Mouse (Mus musculus): ENCODE results near the gene Vipr2. TPM values are rescaled to one million over a fixed set of nuclear protein-coding genes. Genes with fewer than 3 reads are reported as not detected.

Vipr2 gene
- polyA plus RNA-seq, 1 experiment from 2014 or later = 5.5 TPM

GRCm38 (mm10) chr12:116071023-116071422 is 6.5 kb upstream of the Vipr2 start:
- H3K27me3 ChIP-seq (ENCODE audit: insufficient read depth, low read length) = no peaks in the 10 kb centered on the region; the same call in 1 of the 2 replicates
- no peaks in the 10 kb centered on the region for H3K9me3 ChIP-seq (ENCODE audit: low read depth, low read length)
- no peak overlapping the region for H3K27ac ChIP-seq (ENCODE audit: low read depth)
- H3K4me2 ChIP-seq = no peak overlapping the region
- peak; percentile 92 for ATAC-seq (ENCODE audit: insufficient read depth)
- H3K9ac ChIP-seq = no peak overlapping the region
- no peaks in the 10 kb centered on the region for H3K4me1 ChIP-seq (ENCODE audit: insufficient read depth)
- H3K36me3 ChIP-seq (ENCODE audit: insufficient read depth) = no peaks in the 10 kb centered on the region
- no peak overlapping the region for H3K4me3 ChIP-seq (ENCODE audit: low read depth, low read length)
- TF ChIP-seq CTCF (IDR thresholded peaks at IDR 0.05; ENCODE audit: low read depth) = peak; percentile 77
- DNase-seq = peak; percentile 78
- 25% methylated on average over 3 of the region's 3 CpGs for WGBS

GRCm38 (mm10) chr12:116077855-116078366 is 385 bp downstream of the Vipr2 start:
- peak overlapping the region; percentile 90 for H3K4me2 ChIP-seq
- peak overlapping the region; percentile 67 for H3K9ac ChIP-seq
- no peaks in the 10 kb centered on the region for H3K36me3 ChIP-seq (ENCODE audit: insufficient read depth)
- H3K4me1 ChIP-seq (ENCODE audit: insufficient read depth) = no peaks in the 10 kb centered on the region
- H3K4me3 ChIP-seq (ENCODE audit: low read depth, low read length) = peak overlapping the region; percentile 57
- H3K27me3 ChIP-seq (ENCODE audit: insufficient read depth, low read length) = peaks cover 6% of the 10 kb centered on the region
- WGBS = 0% methylated on average over 24 of the region's 24 CpGs
- no peak for TF ChIP-seq CTCF (IDR thresholded peaks at IDR 0.05; ENCODE audit: low read depth)
- H3K27ac ChIP-seq (ENCODE audit: low read depth) = no peak overlapping the region
- DNase-seq (no peak), ATAC-seq (ENCODE audit: insufficient read depth) (peak; percentile 84)
- H3K9me3 ChIP-seq (ENCODE audit: low read depth, low read length) = no peaks in the 10 kb centered on the region

GRCm38 (mm10) chr12:116083125-116083524 is 5.6 kb downstream of the Vipr2 start:
- no peaks in the 10 kb centered on the region for H3K4me1 ChIP-seq (ENCODE audit: insufficient read depth)
- no peaks in the 10 kb centered on the region for H3K36me3 ChIP-seq (ENCODE audit: insufficient read depth)
- ATAC-seq (ENCODE audit: insufficient read depth) = no peak
- H3K4me3 ChIP-seq (ENCODE audit: low read depth, low read length) = no peak overlapping the region
- H3K4me2 ChIP-seq = no peak overlapping the region
- no peak for TF ChIP-seq CTCF (IDR thresholded peaks at IDR 0.05; ENCODE audit: low read depth)
- WGBS = 74% methylated on average over 6 of the region's 6 CpGs
- no peak for DNase-seq
- H3K9ac ChIP-seq = no peak overlapping the region
- no peak overlapping the region for H3K27ac ChIP-seq (ENCODE audit: low read depth)
- no peaks in the 10 kb centered on the region; the same call in 1 of the 2 replicates for H3K27me3 ChIP-seq (ENCODE audit: insufficient read depth, low read length)
- no peaks in the 10 kb centered on the region for H3K9me3 ChIP-seq (ENCODE audit: low read depth, low read length)

GRCm38 (mm10) chr12:116084294-116084693 is 6.8 kb downstream of the Vipr2 start:
- no peaks in the 10 kb centered on the region for H3K4me1 ChIP-seq (ENCODE audit: insufficient read depth)
- WGBS = 60% methylated on average over 2 of the region's 2 CpGs
- H3K4me2 ChIP-seq = no peak overlapping the region
- no peak overlapping the region for H3K27ac ChIP-seq (ENCODE audit: low read depth)
- no peaks in the 10 kb centered on the region for H3K36me3 ChIP-seq (ENCODE audit: insufficient read depth)
- no peaks in the 10 kb centered on the region for H3K9me3 ChIP-seq (ENCODE audit: low read depth, low read length)
- no peak for TF ChIP-seq CTCF (IDR thresholded peaks at IDR 0.05; ENCODE audit: low read depth)
- H3K4me3 ChIP-seq (ENCODE audit: low read depth, low read length) = no peak overlapping the region
- DNase-seq (no peak), ATAC-seq (ENCODE audit: insufficient read depth) (no peak)
- no peak overlapping the region for H3K9ac ChIP-seq
- H3K27me3 ChIP-seq (ENCODE audit: insufficient read depth, low read length) = no peaks in the 10 kb centered on the region

GRCm38 (mm10) chr12:116086951-116087600 is 9.6 kb downstream of the Vipr2 start:
- Histone ChIP-seq H3K27me3 (ENCODE audit: insufficient read depth, low read length) (no peaks in the 10 kb centered on the region), H3K27ac (ENCODE audit: low read depth) (no peak overlapping the region), H3K4me3 (ENCODE audit: low read depth, low read length) (no peak overlapping the region), H3K9ac (no peak overlapping the region), H3K36me3 (ENCODE audit: insufficient read depth) (no peaks in the 10 kb centered on the region), H3K4me2 (no peak overlapping the region), H3K4me1 (ENCODE audit: insufficient read depth) (no peaks in the 10 kb centered on the region), H3K9me3 (ENCODE audit: low read depth, low read length) (no peaks in the 10 kb centered on the region)
- TF ChIP-seq CTCF (IDR thresholded peaks at IDR 0.05; ENCODE audit: low read depth) = no peak
- ATAC-seq (ENCODE audit: insufficient read depth) (no peak), DNase-seq (no peak)
- 83% methylated on average over 5 of the region's 5 CpGs for WGBS

- Histone ChIP-seq H3K27ac (ENCODE audit: low read depth) (no peak overlapping the region), H3K4me3 (ENCODE audit: low read depth, low read length) (no peak overlapping the region), H3K9ac (no peak overlapping the region), H3K4me2 (no peak overlapping the region), H3K36me3 (ENCODE audit: insufficient read depth) (no peaks in the 10 kb centered on the region), H3K9me3 (ENCODE audit: low read depth, low read length) (no peaks in the 10 kb centered on the region), H3K27me3 (ENCODE audit: insufficient read depth, low read length) (no peaks in the 10 kb centered on the region), H3K4me1 (ENCODE audit: insufficient read depth) (no peaks in the 10 kb centered on the region)
- no peak for TF ChIP-seq CTCF (IDR thresholded peaks at IDR 0.05; ENCODE audit: low read depth)
- 84% methylated on average over 3 of the region's 3 CpGs for WGBS
- no peak for DNase-seq
- no peak for ATAC-seq (ENCODE audit: insufficient read depth)
Measured at GRCm38 (mm10) chr12:116089836-116090235, 12.3 kb downstream of the Vipr2 start.

GRCm38 (mm10) chr12:116094765-116095555 is 17.4 kb downstream of the Vipr2 start:
- Histone ChIP-seq H3K4me2 (no peak overlapping the region), H3K36me3 (ENCODE audit: insufficient read depth) (no peaks in the 10 kb centered on the region), H3K27me3 (ENCODE audit: insufficient read depth, low read length) (no peaks in the 10 kb centered on the region), H3K4me3 (ENCODE audit: low read depth, low read length) (no peak overlapping the region), H3K9me3 (ENCODE audit: low read depth, low read length) (no peaks in the 10 kb centered on the region), H3K4me1 (ENCODE audit: insufficient read depth) (no peaks in the 10 kb centered on the region), H3K9ac (no peak overlapping the region), H3K27ac (ENCODE audit: low read depth) (no peak overlapping the region)
- TF ChIP-seq CTCF (IDR thresholded peaks at IDR 0.05; ENCODE audit: low read depth) = no peak
- DNase-seq (no peak), ATAC-seq (ENCODE audit: insufficient read depth) (no peak)
- 76% methylated on average over 14 of the region's 14 CpGs for WGBS

Data from lung, embryonic 14.5 days (tissue).